Mouse (Mus musculus) forebrain, embryonic 15.5 days (tissue): ENCODE data around the gene Gm20219. TPM values are rescaled to one million over a fixed set of nuclear protein-coding genes. Genes with fewer than 3 reads are reported as not detected.

Experiments used
- ATAC-seq: fragments of 200-750 bp; cut with Nextera tagmentation; replicated peaks from 2 replicates; pipeline ENCODE4 v1.8.0; 2017; ENCODE audit warnings: mild to moderate bottlenecking, moderate TSS enrichment, moderate library complexity
- H3K27ac ChIP-seq: fragments of 300-500 bp; sonication (generic); replicated peaks from 2 replicates; pipeline ENCODE4 v1.5.1; 2015; ENCODE audit warnings: mild to moderate bottlenecking, inconsistent platforms
- H3K27me3 ChIP-seq: fragments of 300-500 bp; sonication (generic); 2 replicates; pipeline ENCODE4 v1.6.1; 2015; ENCODE audit warnings: inconsistent platforms
- H3K36me3 ChIP-seq: fragments of 300-500 bp; sonication (generic); 2 replicates; pipeline ENCODE4 v1.6.1; 2015; ENCODE audit warnings: mild to moderate bottlenecking, inconsistent platforms
- H3K4me1 ChIP-seq: fragments of 300-500 bp; sonication (generic); 2 replicates; pipeline ENCODE4 v1.6.1; 2015; ENCODE audit warnings: inconsistent platforms
- H3K4me2 ChIP-seq: fragments of 300-500 bp; sonication (generic); replicated peaks from 2 replicates; pipeline ENCODE4 v1.6.1; 2015; ENCODE audit warnings: mild to moderate bottlenecking, inconsistent platforms
- H3K4me3 ChIP-seq: fragments of 300-500 bp; sonication (generic); 2 replicates; pipeline ENCODE4 v1.5.1; 2015; ENCODE audit warnings: mild to moderate bottlenecking, inconsistent platforms
- H3K9ac ChIP-seq: fragments of 300-500 bp; sonication (generic); replicated peaks from 2 replicates; pipeline ENCODE4 v1.6.1; 2015; ENCODE audit warnings: mild to moderate bottlenecking, inconsistent platforms
- H3K9me3 ChIP-seq: fragments of 300-500 bp; sonication (generic); 2 replicates; pipeline ENCODE4 v1.6.1; 2016; ENCODE audit warnings: inconsistent platforms
- WGBS: fragments of 180-500 bp; shearing (Covaris S2); methylation state at CpG from one replicate; pipeline ENCODE4 v1.1.7; 2015; ENCODE audit warnings: mixed read lengths; 5-methylcytosine and 5-hydroxymethylcytosine counted together
- polyA plus RNA-seq: library from polyadenylated mRNA; unstranded; fragments of >200 nt; fragmentation: Nextera tagmentation; extraction: Ambion mirVana; gene quantifications from 2 replicates; pipeline ENCODE4 v1.2.1, GENCODE M21; 2015

The Gm20219 gene
- polyA plus RNA-seq, 1 experiment from 2014 or later, result 1.5 TPM

- Histone ChIP-seq H3K36me3 (no peaks in the 10 kb centered on the region), H3K27ac (peak overlapping the region; percentile 97), H3K9me3 (no peaks in the 10 kb centered on the region), H3K9ac (no peak overlapping the region), H3K4me1 (peaks cover 53% of the 10 kb centered on the region), H3K27me3 (no peaks in the 10 kb centered on the region), H3K4me2 (no peak overlapping the region), H3K4me3 (no peak overlapping the region)
- ATAC-seq, result no peak
- 74% methylated on average over 12 of the region's 12 CpGs for WGBS
Observed at GRCm38 (mm10) chr17:56550784-56551475, 3.3 kb downstream of the Gm20219 start.

- ATAC-seq, result no peak
- no peak overlapping the region for H3K9ac ChIP-seq
- H3K4me3 ChIP-seq, result no peak overlapping the region
- no peaks in the 10 kb centered on the region for H3K36me3 ChIP-seq
- H3K27me3 ChIP-seq, result no peaks in the 10 kb centered on the region
- peaks cover 53% of the 10 kb centered on the region for H3K4me1 ChIP-seq
- no peak overlapping the region for H3K4me2 ChIP-seq
- H3K27ac ChIP-seq, result peak overlapping the region; percentile 64; the same call in 1 of the 2 replicates
- WGBS, result 16% methylated on average over 4 of the region's 4 CpGs
- no peaks in the 10 kb centered on the region for H3K9me3 ChIP-seq
Observed at GRCm38 (mm10) chr17:56548605-56549105, 5.5 kb downstream of the Gm20219 start.

GRCm38 (mm10) chr17:56547846-56548604, 6.2 kb downstream of the Gm20219 start:
- Histone ChIP-seq H3K4me1 (peaks cover 53% of the 10 kb centered on the region), H3K4me2 (no peak overlapping the region), H3K27me3 (no peaks in the 10 kb centered on the region), H3K9me3 (no peaks in the 10 kb centered on the region), H3K9ac (no peak overlapping the region), H3K36me3 (no peaks in the 10 kb centered on the region), H3K4me3 (no peak overlapping the region), H3K27ac (peak overlapping the region; percentile 74; the same call in 1 of the 2 replicates)
- no peak for ATAC-seq
- WGBS, result 69% methylated on average over 9 of the region's 9 CpGs

- WGBS, result 47% methylated on average over 17 of the region's 17 CpGs
- H3K9me3 ChIP-seq, result no peaks in the 10 kb centered on the region
- H3K4me2 ChIP-seq, result no peak overlapping the region
- no peak for ATAC-seq
- H3K27ac ChIP-seq, result peak overlapping the region; percentile 74
- no peak overlapping the region for H3K4me3 ChIP-seq
- H3K9ac ChIP-seq, result 0 out of 2 replicates have a peak overlapping the region, but pooled peaks have one; percentile 13
- H3K4me1 ChIP-seq, result peaks cover 49% of the 10 kb centered on the region
- no peaks in the 10 kb centered on the region for H3K27me3 ChIP-seq
- no peaks in the 10 kb centered on the region for H3K36me3 ChIP-seq
Observed at GRCm38 (mm10) chr17:56547116-56547845, 6.9 kb downstream of the Gm20219 start.

GRCm38 (mm10) chr17:56546576-56546975, 7.6 kb downstream of the Gm20219 start:
- Histone ChIP-seq H3K4me1 (peaks cover 42% of the 10 kb centered on the region), H3K27ac (peak overlapping the region; percentile 74), H3K9ac (no peak overlapping the region), H3K36me3 (no peaks in the 10 kb centered on the region), H3K9me3 (no peaks in the 10 kb centered on the region), H3K4me3 (no peak overlapping the region), H3K27me3 (no peaks in the 10 kb centered on the region), H3K4me2 (no peak overlapping the region)
- ATAC-seq, result no peak
- WGBS, result 78% methylated on average over 5 of the region's 5 CpGs

- no peak for ATAC-seq
- no peaks in the 10 kb centered on the region for H3K9me3 ChIP-seq
- H3K4me3 ChIP-seq, result no peak overlapping the region
- no peaks in the 10 kb centered on the region for H3K27me3 ChIP-seq
- H3K4me2 ChIP-seq, result no peak overlapping the region
- WGBS, result 88% methylated on average over 1 of the region's 1 CpGs
- H3K36me3 ChIP-seq, result no peaks in the 10 kb centered on the region
- H3K9ac ChIP-seq, result no peak overlapping the region
- H3K27ac ChIP-seq, result 0 out of 2 replicates have a peak overlapping the region, but pooled peaks have one; percentile 74
- H3K4me1 ChIP-seq, result peaks cover 36% of the 10 kb centered on the region
Observed at GRCm38 (mm10) chr17:56545945-56546344, 8.2 kb downstream of the Gm20219 start.

GRCm38 (mm10) chr17:56544699-56545387, 9.3 kb downstream of the Gm20219 start:
- Histone ChIP-seq H3K4me2 (no peak overlapping the region), H3K27me3 (no peaks in the 10 kb centered on the region), H3K27ac (no peak overlapping the region), H3K4me3 (no peak overlapping the region), H3K9ac (no peak overlapping the region), H3K36me3 (no peaks in the 10 kb centered on the region), H3K9me3 (no peaks in the 10 kb centered on the region), H3K4me1 (peaks cover 29% of the 10 kb centered on the region)
- 76% methylated on average over 7 of the region's 7 CpGs for WGBS
- ATAC-seq, result no peak

- Histone ChIP-seq H3K4me3 (no peak overlapping the region), H3K27me3 (no peaks in the 10 kb centered on the region), H3K9me3 (no peaks in the 10 kb centered on the region), H3K4me1 (peaks cover 21% of the 10 kb centered on the region), H3K27ac (no peak overlapping the region), H3K9ac (no peak overlapping the region), H3K36me3 (no peaks in the 10 kb centered on the region), H3K4me2 (no peak overlapping the region)
- WGBS, result 83% methylated on average over 3 of the region's 3 CpGs
- no peak for ATAC-seq
Observed at GRCm38 (mm10) chr17:56543684-56544224, 10.4 kb downstream of the Gm20219 start.

GRCm38 (mm10) chr17:56542736-56543135, 11.5 kb downstream of the Gm20219 start:
- H3K9ac ChIP-seq, result no peak overlapping the region
- H3K9me3 ChIP-seq, result no peaks in the 10 kb centered on the region
- no peaks in the 10 kb centered on the region for H3K36me3 ChIP-seq
- H3K4me1 ChIP-seq, result peaks cover 21% of the 10 kb centered on the region
- H3K4me3 ChIP-seq, result no peak overlapping the region
- WGBS, result 13% methylated on average over 8 of the region's 8 CpGs
- ATAC-seq, result no peak; the same call in 1 of the 2 replicates
- peak overlapping the region; percentile 44 for H3K27ac ChIP-seq
- no peaks in the 10 kb centered on the region for H3K27me3 ChIP-seq
- H3K4me2 ChIP-seq, result no peak overlapping the region

- H3K27ac ChIP-seq, result no peak overlapping the region
- H3K9me3 ChIP-seq, result no peaks in the 10 kb centered on the region
- H3K4me1 ChIP-seq, result peaks cover 31% of the 10 kb centered on the region
- H3K4me2 ChIP-seq, result no peak overlapping the region
- H3K27me3 ChIP-seq, result no peaks in the 10 kb centered on the region
- WGBS, result 57% methylated on average over 6 of the region's 6 CpGs
- no peaks in the 10 kb centered on the region for H3K36me3 ChIP-seq
- ATAC-seq, result no peak
- H3K4me3 ChIP-seq, result no peak overlapping the region
- H3K9ac ChIP-seq, result no peak overlapping the region
Observed at GRCm38 (mm10) chr17:56540562-56540975, 13.6 kb downstream of the Gm20219 start.

- peaks cover 35% of the 10 kb centered on the region for H3K4me1 ChIP-seq
- 8% methylated on average over 8 of the region's 8 CpGs for WGBS
- peak; percentile 36 for ATAC-seq
Observed at GRCm38 (mm10) chr17:56537912-56538311, 16.3 kb downstream of the Gm20219 start.

More at GRCm38 (mm10) chr17:56537912-56538311, 16.3 kb downstream of the Gm20219 start:
- Histone ChIP-seq H3K27ac (peak overlapping the region; percentile 90), H3K4me2 (no peak overlapping the region), H3K4me3 (no peak overlapping the region), H3K27me3 (no peaks in the 10 kb centered on the region), H3K36me3 (no peaks in the 10 kb centered on the region), H3K9me3 (no peaks in the 10 kb centered on the region), H3K9ac (no peak overlapping the region)
